Mouse (Mus musculus) cerebellum, postnatal 14 days (tissue): ENCODE measurements at regions not wholly inside any gene's neighbourhood (a gene's known extent, or its start where the extent isn't known, plus 50 kb on each side); places are given as distances from the start of the nearest gene placed in this dataset.

Experiments used
- DNase-seq, 2 experiments: peaks; one replicate each; pipeline ENCODE4 v3.0.0; 2021; ENCODE audit warnings: mixed read lengths in 2 of 2

GRCm38 (mm10) chr3:148555324-148555723 lies 435.0 kb downstream of the Adgrl2 start:
- DNase-seq = no peak

DNA sequence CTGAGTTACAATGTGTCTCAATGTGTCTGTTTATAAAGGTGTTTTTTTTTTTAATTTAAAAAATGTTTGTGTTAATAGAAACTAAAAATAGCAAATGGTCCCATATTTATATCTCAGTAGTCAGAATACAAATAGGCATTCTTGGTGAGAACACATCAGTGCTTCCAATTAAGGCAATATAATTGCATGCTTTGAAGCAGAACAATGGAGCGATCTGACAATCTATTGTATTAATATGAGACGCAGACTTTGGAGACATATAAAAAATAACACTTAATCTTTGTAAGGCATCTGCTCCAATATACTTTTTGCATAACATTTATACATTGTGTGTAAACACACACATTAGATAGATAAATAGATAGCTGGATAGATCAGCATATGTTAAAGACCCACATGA lies 439.6 kb downstream of the Adgrl2 start:
- no peak for DNase-seq

DNA sequence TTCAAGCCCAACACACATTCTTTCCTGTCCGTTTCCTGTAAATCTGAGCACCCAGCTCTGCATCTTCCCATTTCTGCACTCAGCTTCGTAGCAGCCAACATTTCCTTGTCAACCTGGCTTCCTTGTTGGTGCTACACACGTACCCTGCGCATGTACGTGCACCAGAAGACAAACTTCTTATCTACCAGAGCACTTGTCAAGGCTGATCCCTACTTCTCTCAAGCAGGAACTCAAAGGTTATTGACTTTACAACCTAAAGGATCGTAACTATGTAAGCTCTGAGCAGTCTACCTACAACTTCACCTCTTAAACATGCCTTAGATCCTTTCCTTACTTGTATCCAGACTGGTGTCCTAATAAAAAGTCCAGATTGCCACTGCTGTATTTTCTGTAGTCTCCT lies 445.4 kb downstream of the Adgrl2 start:
- DNase-seq = no peak

GRCm38 (mm10) chr3:148542217-148542616 lies 448.1 kb downstream of the Adgrl2 start:
- DNase-seq = no peak

GRCm38 (mm10) chr3:148537669-148538271 lies 452.6 kb downstream of the Adgrl2 start:
- no peak for DNase-seq

GRCm38 (mm10) chr3:148529893-148530292 lies 460.5 kb downstream of the Adgrl2 start:
- no peak for DNase-seq

GRCm38 (mm10) chr3:148510381-148510780 lies 480.0 kb downstream of the Adgrl2 start:
- no peak for DNase-seq

DNA sequence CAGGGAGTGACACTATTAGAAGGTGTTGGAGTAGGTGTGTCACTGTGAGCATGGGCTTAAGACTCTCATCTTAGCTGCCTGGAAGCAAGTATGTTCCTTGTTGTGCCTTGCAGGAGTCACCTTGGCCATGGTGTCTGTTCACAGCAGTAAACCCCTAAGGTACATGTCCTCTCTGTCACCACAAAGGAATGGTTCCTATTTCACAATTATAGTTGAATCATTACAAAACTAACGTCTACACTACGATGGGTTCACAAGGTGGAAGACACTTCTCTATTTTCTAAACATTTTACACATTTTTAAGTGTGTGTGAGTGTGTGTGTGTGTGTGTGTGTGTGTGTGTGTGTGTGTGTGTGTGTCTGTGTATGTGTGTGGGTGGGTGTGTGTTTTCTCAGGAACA lies 485.4 kb downstream of the Adgrl2 start:
- no peak for DNase-seq

DNA sequence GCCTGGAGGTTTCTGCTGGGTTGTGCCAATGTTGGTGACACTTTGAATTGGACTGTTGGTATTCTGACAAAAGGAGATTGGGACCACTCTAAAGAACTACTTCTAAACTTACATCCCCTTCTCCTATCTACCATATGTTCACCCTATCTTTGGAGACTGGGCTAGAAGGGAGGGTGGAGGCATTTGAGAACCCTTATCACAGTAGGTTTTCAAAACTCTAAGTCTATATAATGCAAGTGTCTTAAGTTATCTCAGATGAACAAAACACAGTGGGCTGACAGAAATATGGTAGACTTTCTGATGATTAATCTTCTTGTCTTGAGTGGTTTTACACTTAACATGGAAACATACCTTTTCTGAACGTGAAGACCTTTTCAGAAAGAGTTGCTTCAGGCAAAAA lies 486.9 kb downstream of the Adgrl2 start:
- DNase-seq = no peak

DNA sequence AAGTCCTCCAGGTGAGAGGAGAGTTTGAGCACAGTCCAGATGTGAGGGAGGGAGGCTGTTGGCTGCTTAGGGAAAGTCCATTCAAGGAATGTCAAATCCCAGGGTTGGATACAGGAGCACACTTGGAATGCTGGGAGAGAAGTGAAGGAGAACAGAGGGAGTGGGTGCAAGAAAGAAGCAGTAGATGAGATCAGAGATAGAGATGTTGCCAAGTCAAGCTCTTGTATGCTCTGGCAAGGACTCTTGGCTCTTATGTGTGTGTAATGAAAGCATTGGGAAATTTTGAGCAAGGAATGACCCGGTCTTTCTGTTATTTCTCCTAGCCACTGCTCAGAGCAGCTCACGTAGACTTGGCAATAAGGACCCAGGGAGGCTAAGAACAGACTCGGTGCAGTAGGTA lies 488.6 kb downstream of the Adgrl2 start:
- no peak for DNase-seq

- DNase-seq = no peak
Measured at GRCm38 (mm10) chr3:148496672-148497071, 493.7 kb downstream of the Adgrl2 start.

GRCm38 (mm10) chr3:148491287-148491686 lies 499.1 kb downstream of the Adgrl2 start:
- DNase-seq = no peak

- no peak for DNase-seq
Measured at GRCm38 (mm10) chr3:148489201-148489600, 501.2 kb downstream of the Adgrl2 start.

DNA sequence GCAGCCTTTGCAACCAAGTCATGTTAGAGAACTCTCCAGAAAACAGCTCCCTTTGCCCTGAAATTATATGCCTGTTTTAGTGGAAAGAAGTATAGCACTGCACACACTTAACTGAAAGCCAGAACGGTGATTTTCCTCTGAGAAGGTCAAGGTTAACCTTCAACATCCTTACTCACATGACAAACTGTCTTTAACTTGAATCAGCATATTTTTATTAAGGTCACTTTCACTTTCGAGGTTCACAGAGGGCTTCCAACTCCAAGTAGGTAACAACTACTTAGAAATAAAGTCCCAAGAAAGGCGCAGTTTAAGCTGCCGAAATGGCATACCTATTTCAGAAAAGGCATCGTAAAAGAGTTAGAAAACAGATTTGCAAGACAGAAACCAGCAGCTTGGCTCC lies 502.4 kb downstream of the Adgrl2 start:
- no peak for DNase-seq

GRCm38 (mm10) chr3:148475862-148476261 lies 514.5 kb downstream of the Adgrl2 start:
- no peak for DNase-seq

DNA sequence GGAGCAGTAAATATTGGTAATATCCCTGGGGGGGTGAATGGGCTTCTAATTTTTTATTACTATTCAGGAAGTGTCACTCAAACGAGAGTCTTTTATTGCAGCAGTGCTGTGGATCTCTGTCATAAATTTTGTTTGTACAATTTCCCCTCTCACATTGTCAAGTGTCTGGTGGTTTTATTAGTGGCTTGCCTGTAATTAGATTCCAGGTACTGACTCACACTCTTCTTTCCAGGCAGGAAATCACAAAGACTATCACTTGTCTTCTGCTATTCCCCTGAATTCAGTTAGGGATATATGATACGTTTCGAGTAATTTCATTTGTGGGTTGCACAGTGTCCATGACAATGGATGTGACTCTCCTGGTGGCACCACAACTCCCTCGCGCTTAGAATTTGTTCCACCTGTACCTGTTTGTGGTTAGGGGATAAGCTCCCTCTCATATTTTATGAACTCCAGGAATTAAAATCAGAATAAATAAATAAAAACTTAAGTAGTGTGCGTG lies 517.4 kb downstream of the Adgrl2 start:
- no peak for DNase-seq

- no peak for DNase-seq
Measured at GRCm38 (mm10) chr3:148465456-148465855, 524.9 kb downstream of the Adgrl2 start.

GRCm38 (mm10) chr3:148462791-148463190 lies 527.6 kb downstream of the Adgrl2 start:
- DNase-seq = peak in 1 of 2 experiments; percentile 8

DNA sequence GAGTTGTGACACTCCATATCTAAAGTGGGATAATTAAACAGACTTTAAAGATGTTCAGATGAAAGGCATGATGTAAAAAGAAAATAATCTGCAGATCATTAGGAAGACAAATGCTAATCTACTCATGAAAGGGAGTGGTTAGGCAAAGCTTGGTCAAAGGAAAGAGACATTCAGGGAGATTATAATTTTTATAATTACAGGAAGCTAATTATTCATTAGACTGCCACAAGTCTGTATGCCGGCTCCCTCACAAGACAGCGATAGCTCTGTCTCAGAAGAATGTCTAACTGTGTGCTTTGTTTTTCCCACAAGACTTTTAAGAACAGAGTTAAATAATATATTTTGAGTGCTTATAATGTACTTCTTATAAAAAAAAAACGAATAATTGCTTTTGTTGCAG lies 541.5 kb downstream of the Adgrl2 start:
- no peak for DNase-seq

DNA sequence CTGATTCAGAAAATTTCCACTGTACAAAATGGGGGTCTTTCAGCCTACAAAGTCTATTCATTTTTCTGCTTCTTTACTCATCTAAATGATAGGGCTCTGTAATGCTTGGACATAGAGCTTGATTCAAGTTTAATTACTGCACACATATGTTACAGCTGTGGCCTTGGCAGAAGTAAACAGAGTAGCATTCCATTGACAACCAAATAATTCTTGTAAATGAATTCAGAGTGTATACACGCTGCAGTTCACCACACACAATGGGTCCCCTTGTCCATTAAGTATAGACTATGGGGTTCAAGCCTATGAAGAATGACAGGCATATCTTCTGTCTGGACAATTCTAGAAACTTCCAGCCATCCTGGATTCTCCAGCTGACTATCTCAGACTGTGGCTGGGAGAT lies 541.9 kb downstream of the Adgrl2 start:
- no peak for DNase-seq

DNA sequence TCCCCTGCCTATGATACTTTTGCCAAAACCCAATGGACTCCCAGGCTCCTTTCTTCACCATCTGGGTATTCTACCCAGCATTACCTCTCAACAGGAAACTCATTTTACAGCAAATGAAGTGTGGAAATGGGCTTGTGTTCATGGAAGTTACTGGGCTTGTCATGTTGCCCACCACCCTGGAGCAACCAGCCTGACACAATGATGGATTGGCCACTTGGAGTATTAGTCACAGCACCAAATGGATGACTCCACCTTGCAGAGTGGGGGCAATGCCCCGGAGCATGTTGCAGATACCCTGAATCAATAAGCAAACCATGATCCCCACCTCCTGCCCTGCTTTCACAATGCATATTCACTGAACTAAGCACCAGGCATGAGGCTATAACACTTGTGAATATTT lies 543.5 kb downstream of the Adgrl2 start:
- DNase-seq = no peak

DNA sequence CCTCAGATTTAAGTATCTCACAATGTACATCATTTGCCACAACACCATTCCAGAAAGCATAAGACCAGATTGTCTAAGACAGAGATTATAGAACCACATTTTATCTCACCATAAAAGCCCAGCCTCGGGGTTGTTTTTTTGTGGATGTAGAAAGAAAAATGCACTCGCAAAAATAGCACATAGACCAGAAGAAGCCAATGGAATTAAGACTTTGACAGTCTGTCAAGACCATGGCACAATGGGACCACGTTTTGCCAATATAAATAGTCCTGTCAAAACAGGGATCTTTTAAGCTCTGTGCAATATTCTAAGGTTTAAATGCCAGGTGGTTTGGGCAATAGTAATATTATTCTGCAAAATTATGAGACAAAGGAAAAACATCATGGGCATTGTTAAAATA lies 547.3 kb downstream of the Adgrl2 start:
- DNase-seq = no peak

- DNase-seq = no peak
Measured at GRCm38 (mm10) chr3:148434033-148434432, 556.3 kb downstream of the Adgrl2 start.

GRCm38 (mm10) chr3:148429012-148429865 lies 561.1 kb downstream of the Adgrl2 start:
- peak; percentile 46 to 72 for DNase-seq
